Mouse (Mus musculus) testis, adult 2 months (tissue): ENCODE results near the gene Methig1.
"Not testable (repeated sequence)": the region's sequence is repeated elsewhere in the genome, so short reads cannot be mapped to it uniquely, and the experiment has no call there.

Source experiments
- CTCF ChIP-seq: fragments of 200-500 bp; IDR thresholded peaks from 2 replicates; pipeline ENCODE4 v1.5.1; 2012; ENCODE audit warnings: low read depth, mild to moderate bottlenecking, inconsistent platforms, low read length, moderate library complexity; ENCODE audit not compliant: control insufficient read depth, insufficient read depth, insufficient replicate concordance
- POLR2A ChIP-seq: fragments of 200-500 bp; IDR thresholded peaks from 2 replicates; pipeline ENCODE4 v1.6.1; 2012; ENCODE audit warnings: low read depth, mild to moderate bottlenecking, inconsistent platforms, low read length, moderate library complexity; ENCODE audit not compliant: control insufficient read depth

GRCm38 (mm10) chr15:100328089-100328488 lies 24.9 kb upstream of the Methig1 start:
- TF ChIP-seq POLR2A, CTCF: not testable (repeated sequence)
